Mouse (Mus musculus): ENCODE measurements around the gene Vmn1r68. TPM values are rescaled to one million over a fixed set of nuclear protein-coding genes. Genes with fewer than 3 reads are reported as not detected.

Vmn1r68 gene
- polyA plus RNA-seq (2012; rRNA removed), result not detected in 2 replicates

GRCm38 (mm10) chr7:10558385-10558784, at the start of gene Vmn1r68:
Vmn1r68 (minus strand) TSS chr7:10558485.
- WGBS, result 50% methylated on average over 2 of the region's 2 CpGs
- DNase-seq, result no peak
- TF ChIP-seq CTCF (IDR thresholded peaks at IDR 0.05; ENCODE audit: insufficient read depth, low read length), result no peak
- no peak for TF ChIP-seq POLR2A (IDR thresholded peaks at IDR 0.05; ENCODE audit: borderline replicate concordance, extremely low read depth, low read depth, low read length)
- H3K4me3 ChIP-seq (replicated peaks; ENCODE audit: extremely low read depth, low read depth, low read length), result no peak within 1 kb of the TSS
- no peaks in the 10 kb centered on the region for H3K4me1 ChIP-seq (ENCODE audit: control insufficient read depth, insufficient read depth, low read length)

DNA sequence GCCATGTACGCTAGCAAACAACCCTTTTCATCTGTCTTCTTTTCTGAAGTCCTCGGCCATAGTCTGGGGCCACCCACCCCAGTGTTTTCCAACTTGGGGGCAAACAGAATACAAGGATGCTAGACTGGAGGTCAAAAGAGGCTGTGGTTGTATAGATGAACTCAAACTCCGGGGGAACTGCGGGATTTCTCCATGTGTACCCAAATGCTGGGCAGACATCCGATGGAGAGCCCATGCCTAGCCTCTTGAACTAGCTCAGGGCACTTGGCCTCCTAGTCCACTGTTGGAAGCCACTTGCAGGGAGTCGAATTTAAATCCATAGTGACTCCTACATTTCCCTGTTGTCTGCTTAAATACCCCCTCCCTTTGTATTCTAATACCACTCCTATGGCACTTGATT, 62.7 kb downstream of the Vmn1r68 start:
- 40% methylated on average over 6 of the region's 6 CpGs for WGBS
- no peak for DNase-seq
- TF ChIP-seq POLR2A (IDR thresholded peaks at IDR 0.05; ENCODE audit: borderline replicate concordance, extremely low read depth, low read depth, low read length) (no peak), CTCF (IDR thresholded peaks at IDR 0.05; ENCODE audit: insufficient read depth, low read length) (no peak)
- Histone ChIP-seq H3K4me1 (ENCODE audit: control insufficient read depth, insufficient read depth, low read length) (no peaks in the 10 kb centered on the region), H3K4me3 (replicated peaks; ENCODE audit: extremely low read depth, low read depth, low read length) (no peak overlapping the region)

- TF ChIP-seq POLR2A (IDR thresholded peaks at IDR 0.05; ENCODE audit: borderline replicate concordance, extremely low read depth, low read depth, low read length) (no peak), CTCF (IDR thresholded peaks at IDR 0.05; ENCODE audit: insufficient read depth, low read length) (no peak)
- WGBS, result 1% methylated on average over 33 of the region's 33 CpGs
- peak; percentile 38 for DNase-seq
- Histone ChIP-seq H3K4me3 (replicated peaks; ENCODE audit: extremely low read depth, low read depth, low read length) (peak within 1 kb of the TSS; percentile 87), H3K4me1 (ENCODE audit: control insufficient read depth, insufficient read depth, low read length) (no peaks in the 10 kb centered on the region)
Observed at GRCm38 (mm10) chr7:10494786-10495521, 63.3 kb downstream of the Vmn1r68 start, which contains the start of gene Zik1. Zik1 (minus strand) TSS chr7:10495394.

DNA sequence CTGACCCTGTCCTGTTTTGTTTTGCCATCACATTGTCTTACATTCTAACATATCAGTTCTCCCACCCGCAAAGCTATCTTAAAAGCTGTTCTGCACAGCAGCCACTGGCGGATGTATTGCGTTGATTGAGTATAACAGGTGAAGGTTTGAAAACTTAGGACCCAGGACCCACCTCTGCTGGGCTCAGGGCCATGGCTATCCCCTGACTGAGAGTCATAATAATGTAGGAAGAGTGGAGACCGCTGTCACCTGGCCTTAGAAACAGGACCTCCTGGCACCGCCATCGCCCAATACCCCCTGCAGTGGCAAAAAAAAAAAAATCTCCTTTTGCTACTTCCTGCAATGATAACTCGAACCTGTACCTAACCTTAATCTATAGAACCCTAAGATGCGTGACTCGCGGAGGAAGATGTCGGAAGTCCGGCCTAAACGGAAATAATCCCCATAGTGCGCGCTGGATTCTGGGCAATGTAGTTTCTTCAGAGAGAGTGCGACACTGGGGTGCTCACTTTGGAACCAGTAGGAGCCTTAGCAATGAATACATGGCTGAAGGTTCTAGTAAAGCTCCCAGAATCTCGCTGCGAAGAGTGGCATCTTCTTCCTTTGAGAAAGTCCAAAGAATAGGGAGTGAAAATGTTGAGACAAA, 77.6 kb downstream of the Vmn1r68 start:
- 67% methylated on average over 18 of the region's 18 CpGs for WGBS
- no peak for DNase-seq
- Histone ChIP-seq H3K4me3 (replicated peaks; ENCODE audit: extremely low read depth, low read depth, low read length) (no peak overlapping the region), H3K4me1 (ENCODE audit: control insufficient read depth, insufficient read depth, low read length) (no peaks in the 10 kb centered on the region)
- no peak for TF ChIP-seq POLR2A (IDR thresholded peaks at IDR 0.05; ENCODE audit: borderline replicate concordance, extremely low read depth, low read depth, low read length)
- no peak for TF ChIP-seq CTCF (IDR thresholded peaks at IDR 0.05; ENCODE audit: insufficient read depth, low read length)

GRCm38 (mm10) chr7:10479813-10480212, 78.5 kb downstream of the Vmn1r68 start:
- no peak for DNase-seq
- H3K4me1 ChIP-seq (ENCODE audit: control insufficient read depth, insufficient read depth, low read length), result no peaks in the 10 kb centered on the region
- no peak overlapping the region for H3K4me3 ChIP-seq (replicated peaks; ENCODE audit: extremely low read depth, low read depth, low read length)
- TF ChIP-seq CTCF (IDR thresholded peaks at IDR 0.05; ENCODE audit: insufficient read depth, low read length) (no peak), POLR2A (IDR thresholded peaks at IDR 0.05; ENCODE audit: borderline replicate concordance, extremely low read depth, low read depth, low read length) (no peak)

- DNase-seq, result no peak
- no peak overlapping the region for H3K4me3 ChIP-seq (replicated peaks; ENCODE audit: extremely low read depth, low read depth, low read length)
- TF ChIP-seq POLR2A (IDR thresholded peaks at IDR 0.05; ENCODE audit: borderline replicate concordance, extremely low read depth, low read depth, low read length) (no peak), CTCF (IDR thresholded peaks at IDR 0.05; ENCODE audit: insufficient read depth, low read length) (no peak)
- H3K4me1 ChIP-seq (ENCODE audit: control insufficient read depth, insufficient read depth, low read length), result no peaks in the 10 kb centered on the region
- 69% methylated on average over 3 of the region's 3 CpGs for WGBS
Observed at GRCm38 (mm10) chr7:10458166-10458565, 100.1 kb downstream of the Vmn1r68 start.

Other genes with a start within 250 kb of the Vmn1r68 start
- gene Vmn1r67, start 115.2 kb downstream of the Vmn1r68 start, polyA plus RNA-seq (2012; rRNA removed), result not detected in 2 replicates
- 0.19 and 0.37 TPM in 2 replicates for gene Zik1, start 63.1 kb downstream of the Vmn1r68 start, polyA plus RNA-seq (2012; rRNA removed)
- gene Vmn1r69, start 55.2 kb upstream of the Vmn1r68 start, polyA plus RNA-seq (2012; rRNA removed), result not detected in 2 replicates
- not detected in 2 replicates for gene Vmn1r70, start 73.0 kb upstream of the Vmn1r68 start, polyA plus RNA-seq (2012; rRNA removed)
- gene Nlrp4b, start 129.3 kb upstream of the Vmn1r68 start, polyA plus RNA-seq (2012; rRNA removed), result not detected in 2 replicates
- gene Vmn1r71, start 195.9 kb upstream of the Vmn1r68 start, polyA plus RNA-seq (2012; rRNA removed), result not detected in 2 replicates

Measured in lung, adult 2 months (tissue).